8 mouse cellular contexts compared by ENCODE assay signal in the genomic region with DNA sequence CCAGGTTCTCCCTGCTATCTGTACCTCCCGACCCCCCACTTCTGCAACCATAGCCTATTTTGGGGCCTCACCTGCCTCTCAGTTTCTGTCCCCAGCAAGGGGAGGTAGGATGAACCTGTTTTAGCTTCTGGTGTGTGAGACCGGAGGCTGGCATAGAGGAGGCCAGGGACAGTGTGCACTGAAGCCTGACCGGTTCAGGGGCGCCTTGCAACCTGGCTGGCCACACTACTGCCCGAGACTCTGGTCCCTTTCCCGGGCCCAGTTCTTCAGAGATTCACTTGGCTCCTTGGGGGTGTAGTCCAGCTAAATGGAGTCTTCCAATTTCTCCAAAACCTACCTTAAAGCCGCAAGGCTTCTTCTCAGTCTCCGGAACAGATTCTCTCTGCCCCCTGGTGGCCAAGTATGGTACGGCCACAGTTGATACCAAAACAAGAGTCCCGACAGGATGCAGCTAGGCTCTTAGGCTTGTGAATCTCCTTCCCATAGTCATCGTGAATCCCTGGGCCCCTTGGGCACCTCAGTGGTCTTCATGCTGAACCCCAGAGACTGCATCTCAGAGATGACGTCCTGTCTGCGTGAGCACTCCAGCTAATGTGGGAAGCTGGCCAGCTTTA. TPM values are rescaled to one million over a fixed set of nuclear protein-coding genes. Genes with fewer than 3 reads are reported as not detected.
A peak's percentile ranks its signal among the peaks of the same experiment; 100 is the strongest.
DNase-seq lines count a peak whose midpoint lies in the region; ATAC-seq and TF ChIP-seq lines count a peak whose summit lies in the region.

No protein-coding gene starts in this region.

- no peaks in the 10 kb centered on the region for H3K27me3 ChIP-seq in hindbrain, postnatal 0 days (ENCODE audit: insufficient read depth, low read length)
- H3K27me3 ChIP-seq in megakaryocyte, embryonic 14.5 days (replicated peaks): peaks cover 20% of the 10 kb centered on the region

- no peaks in the 10 kb centered on the region for H3K36me3 ChIP-seq in hindbrain, postnatal 0 days (ENCODE audit: insufficient read depth, low read length)
- no peaks in the 10 kb centered on the region for H3K36me3 ChIP-seq in megakaryocyte, embryonic 14.5 days (replicated peaks; ENCODE audit: low read length)

- ATAC-seq in hindbrain, postnatal 0 days: peak; percentile 80

- H3K9ac ChIP-seq in hindbrain, postnatal 0 days (replicated peaks; ENCODE audit: low read length): peak overlapping the region; percentile 21; the same call in 1 of the 2 replicates

- TF ChIP-seq CTCF in gastrocnemius, adult 2 months (IDR thresholded peaks at IDR 0.05): peak; percentile 92
- peak; percentile 93 for TF ChIP-seq CTCF in hindbrain, postnatal 0 days (IDR thresholded peaks at IDR 0.05; ENCODE audit: low read depth)

- H3K9me3 ChIP-seq in hindbrain, postnatal 0 days (ENCODE audit: low read length): no peaks in the 10 kb centered on the region
- H3K9me3 ChIP-seq in megakaryocyte, embryonic 14.5 days: peaks cover 18% of the 10 kb centered on the region

- 18% methylated on average over 13 of the region's 13 CpGs for WGBS in hindbrain, postnatal 0 days

- no peak overlapping the region for H3K27ac ChIP-seq in gastrocnemius, adult 2 months
- no peak overlapping the region for H3K27ac ChIP-seq in hindbrain, postnatal 0 days

- H3K4me2 ChIP-seq in hindbrain, postnatal 0 days (ENCODE audit: low read depth, low read length): no peak overlapping the region

- no peak overlapping the region for H3K4me3 ChIP-seq in gastrocnemius, adult 2 months
- H3K4me3 ChIP-seq in hindbrain, postnatal 0 days (ENCODE audit: low read length): no peak overlapping the region
- H3K4me3 ChIP-seq in megakaryocyte, embryonic 14.5 days (replicated peaks): peak overlapping the region; percentile 42

- no peaks in the 10 kb centered on the region for H3K4me1 ChIP-seq in hindbrain, postnatal 0 days (ENCODE audit: insufficient read depth, low read length)
- H3K4me1 ChIP-seq in megakaryocyte, embryonic 14.5 days: peaks cover 16% of the 10 kb centered on the region

- intact Hi-C loops in gastrocnemius, adult 2 months (cut with DNase I): loop anchor here (1.0 kb wide), 1 partner anchor 44 kb away; no protein-coding TSS in a partner anchor

- peak; percentile 84 for DNase-seq in T-cell, adult 2 months (ENCODE audit: low spot score)
- peak; percentile 94 to 98 for DNase-seq in cerebellum, postnatal 36 days
- peak; percentile 88 for DNase-seq in gastrocnemius, adult 2 months
- DNase-seq in hindbrain, postnatal 0 days (ENCODE audit: low spot score): peak; percentile 93
- DNase-seq in left cerebral cortex, adult 11 months (ENCODE audit: low spot score): peak; percentile 85
- DNase-seq in right cerebral cortex, adult 2 months (ENCODE audit: low spot score in 2 of 2): peak; percentile 97 to 98
- DNase-seq in urinary bladder, postnatal 10 days (ENCODE audit: low spot score): peak; percentile 55

RNA-seq across cellular contexts. Expression of a gene that starts 22.0 kb away (rescaled TPM):
- under 1 TPM in 1 of 2 experiments, not detected in 1; 0.11 TPM for total RNA-seq in gastrocnemius, adult 2 months (2021)
- total RNA-seq in hindbrain, postnatal 0 days (2014; rRNA removed): 4.4 and 6.9 TPM in 2 replicates
- 5.8 and 6.1 TPM in 2 replicates for polyA plus RNA-seq in hindbrain, postnatal 0 days (2015; fragmentation: Nextera tagmentation; extraction: Ambion mirVana)
- polyA plus RNA-seq in megakaryocyte, embryonic 14.5 days (2012; ENCODE audit: insufficient read depth, low replicate concordance): 1.5 TPM in 1 of 2 replicates, not detected in the other

RNA-seq across cellular contexts. Expression of a gene that starts 48.8 kb away (rescaled TPM):
- 100 to 1,000 TPM; 404 to 490 TPM for total RNA-seq in gastrocnemius, adult 2 months (2021)
- 462 and 515 TPM in 2 replicates for total RNA-seq in hindbrain, postnatal 0 days (2014; rRNA removed)
- polyA plus RNA-seq in hindbrain, postnatal 0 days (2015; fragmentation: Nextera tagmentation; extraction: Ambion mirVana): 650 and 673 TPM in 2 replicates
- polyA plus RNA-seq in megakaryocyte, embryonic 14.5 days (2012; ENCODE audit: insufficient read depth, low replicate concordance): 275 and 2,598 TPM in 2 replicates

RNA-seq across cellular contexts. Expression of a gene that starts 52.5 kb away (rescaled TPM):
- total RNA-seq in gastrocnemius, adult 2 months (2021): 100 to 1,000 TPM; 199 to 214 TPM
- 83.4 and 84.4 TPM in 2 replicates for total RNA-seq in hindbrain, postnatal 0 days (2014; rRNA removed)
- polyA plus RNA-seq in hindbrain, postnatal 0 days (2015; fragmentation: Nextera tagmentation; extraction: Ambion mirVana): 43.1 and 51.0 TPM in 2 replicates
- 1.4 and 2.8 TPM in 2 replicates for polyA plus RNA-seq in megakaryocyte, embryonic 14.5 days (2012; ENCODE audit: insufficient read depth, low replicate concordance)
